Mouse (Mus musculus): ENCODE measurements around the gene Kazn. TPM values are rescaled to one million over a fixed set of nuclear protein-coding genes. Genes with fewer than 3 reads are reported as not detected.

The Kazn gene
- polyA plus RNA-seq, 1 experiment, result 17.0 TPM

- 94% methylated on average over 2 of the region's 2 CpGs for WGBS
- no peak for TF ChIP-seq POLR2A (IDR thresholded peaks at IDR 0.05; ENCODE audit: control insufficient read depth, extremely low read depth, insufficient read depth, low read length, poor library complexity)
- TF ChIP-seq CTCF (IDR thresholded peaks at IDR 0.05; ENCODE audit: borderline replicate concordance, control insufficient read depth, extremely low read depth, insufficient read depth, low read length, poor library complexity), result no peak
- Histone ChIP-seq H3K27me3 (ENCODE audit: control insufficient read depth, insufficient read depth, low read length) (no peaks in the 10 kb centered on the region), H3K4me3 (ENCODE audit: control insufficient read depth, insufficient read depth, low read length) (no peak overlapping the region), H3K4me1 (replicated peaks; ENCODE audit: control insufficient read depth, insufficient read depth, low read length) (no peaks in the 10 kb centered on the region), H3K36me3 (ENCODE audit: control insufficient read depth, insufficient read depth, low read length) (no peaks in the 10 kb centered on the region), H3K27ac (ENCODE audit: control insufficient read depth, insufficient read depth, low read length) (no peak overlapping the region)
- no peak for DNase-seq
Observed at GRCm38 (mm10) chr4:142188501-142188900, 50.7 kb downstream of the Kazn start.

GRCm38 (mm10) chr4:142186155-142186554 lies 53.0 kb downstream of the Kazn start:
- TF ChIP-seq CTCF (IDR thresholded peaks at IDR 0.05; ENCODE audit: borderline replicate concordance, control insufficient read depth, extremely low read depth, insufficient read depth, low read length, poor library complexity), result no peak
- TF ChIP-seq POLR2A (IDR thresholded peaks at IDR 0.05; ENCODE audit: control insufficient read depth, extremely low read depth, insufficient read depth, low read length, poor library complexity), result no peak
- no peaks in the 10 kb centered on the region for H3K27me3 ChIP-seq (ENCODE audit: control insufficient read depth, insufficient read depth, low read length)
- 96% methylated on average over 3 of the region's 3 CpGs for WGBS

GRCm38 (mm10) chr4:142185533-142185900 lies 53.7 kb downstream of the Kazn start:
- no peak for DNase-seq
- H3K4me3 ChIP-seq (ENCODE audit: control insufficient read depth, insufficient read depth, low read length), result no peak overlapping the region
- no peaks in the 10 kb centered on the region for H3K36me3 ChIP-seq (ENCODE audit: control insufficient read depth, insufficient read depth, low read length)
- H3K27ac ChIP-seq (ENCODE audit: control insufficient read depth, insufficient read depth, low read length), result no peak overlapping the region; the same call in 1 of the 2 replicates
- no peaks in the 10 kb centered on the region for H3K4me1 ChIP-seq (replicated peaks; ENCODE audit: control insufficient read depth, insufficient read depth, low read length)
- 93% methylated on average over 9 of the region's 9 CpGs for WGBS
- H3K27me3 ChIP-seq (ENCODE audit: control insufficient read depth, insufficient read depth, low read length), result no peaks in the 10 kb centered on the region
- TF ChIP-seq CTCF (IDR thresholded peaks at IDR 0.05; ENCODE audit: borderline replicate concordance, control insufficient read depth, extremely low read depth, insufficient read depth, low read length, poor library complexity), result no peak
- no peak for TF ChIP-seq POLR2A (IDR thresholded peaks at IDR 0.05; ENCODE audit: control insufficient read depth, extremely low read depth, insufficient read depth, low read length, poor library complexity)

More at GRCm38 (mm10) chr4:142186155-142186554, 53.0 kb downstream of the Kazn start:
- DNase-seq, result no peak
- no peaks in the 10 kb centered on the region for H3K36me3 ChIP-seq (ENCODE audit: control insufficient read depth, insufficient read depth, low read length)
- H3K4me1 ChIP-seq (replicated peaks; ENCODE audit: control insufficient read depth, insufficient read depth, low read length), result no peaks in the 10 kb centered on the region
- H3K27ac ChIP-seq (ENCODE audit: control insufficient read depth, insufficient read depth, low read length), result no peak overlapping the region
- H3K4me3 ChIP-seq (ENCODE audit: control insufficient read depth, insufficient read depth, low read length), result no peak overlapping the region

GRCm38 (mm10) chr4:142184852-142185532 lies 54.2 kb downstream of the Kazn start:
- 96% methylated on average over 13 of the region's 13 CpGs for WGBS
- no peaks in the 10 kb centered on the region for H3K4me1 ChIP-seq (replicated peaks; ENCODE audit: control insufficient read depth, insufficient read depth, low read length)
- TF ChIP-seq POLR2A (IDR thresholded peaks at IDR 0.05; ENCODE audit: control insufficient read depth, extremely low read depth, insufficient read depth, low read length, poor library complexity) (no peak), CTCF (IDR thresholded peaks at IDR 0.05; ENCODE audit: borderline replicate concordance, control insufficient read depth, extremely low read depth, insufficient read depth, low read length, poor library complexity) (no peak)
- no peak for DNase-seq
- no peaks in the 10 kb centered on the region for H3K27me3 ChIP-seq (ENCODE audit: control insufficient read depth, insufficient read depth, low read length)
- H3K4me3 ChIP-seq (ENCODE audit: control insufficient read depth, insufficient read depth, low read length), result no peak overlapping the region
- no peaks in the 10 kb centered on the region for H3K36me3 ChIP-seq (ENCODE audit: control insufficient read depth, insufficient read depth, low read length)
- H3K27ac ChIP-seq (ENCODE audit: control insufficient read depth, insufficient read depth, low read length), result no peak overlapping the region

GRCm38 (mm10) chr4:142183591-142183990 lies 55.6 kb downstream of the Kazn start:
- H3K4me3 ChIP-seq (ENCODE audit: control insufficient read depth, insufficient read depth, low read length), result no peak overlapping the region
- no peaks in the 10 kb centered on the region for H3K36me3 ChIP-seq (ENCODE audit: control insufficient read depth, insufficient read depth, low read length)
- WGBS, result 85% methylated on average over 1 of the region's 1 CpGs
- H3K27ac ChIP-seq (ENCODE audit: control insufficient read depth, insufficient read depth, low read length), result no peak overlapping the region
- no peaks in the 10 kb centered on the region for H3K27me3 ChIP-seq (ENCODE audit: control insufficient read depth, insufficient read depth, low read length)
- DNase-seq, result no peak
- H3K4me1 ChIP-seq (replicated peaks; ENCODE audit: control insufficient read depth, insufficient read depth, low read length), result no peaks in the 10 kb centered on the region
- TF ChIP-seq CTCF (IDR thresholded peaks at IDR 0.05; ENCODE audit: borderline replicate concordance, control insufficient read depth, extremely low read depth, insufficient read depth, low read length, poor library complexity), result no peak
- TF ChIP-seq POLR2A (IDR thresholded peaks at IDR 0.05; ENCODE audit: control insufficient read depth, extremely low read depth, insufficient read depth, low read length, poor library complexity), result no peak

- Histone ChIP-seq H3K27me3 (ENCODE audit: control insufficient read depth, insufficient read depth, low read length) (no peaks in the 10 kb centered on the region), H3K36me3 (ENCODE audit: control insufficient read depth, insufficient read depth, low read length) (no peaks in the 10 kb centered on the region), H3K4me1 (replicated peaks; ENCODE audit: control insufficient read depth, insufficient read depth, low read length) (no peaks in the 10 kb centered on the region), H3K4me3 (ENCODE audit: control insufficient read depth, insufficient read depth, low read length) (no peak overlapping the region), H3K27ac (ENCODE audit: control insufficient read depth, insufficient read depth, low read length) (no peak overlapping the region)
- no peak for DNase-seq
- TF ChIP-seq CTCF (IDR thresholded peaks at IDR 0.05; ENCODE audit: borderline replicate concordance, control insufficient read depth, extremely low read depth, insufficient read depth, low read length, poor library complexity) (no peak), POLR2A (IDR thresholded peaks at IDR 0.05; ENCODE audit: control insufficient read depth, extremely low read depth, insufficient read depth, low read length, poor library complexity) (no peak)
- WGBS, result 83% methylated on average over 3 of the region's 3 CpGs
Observed at GRCm38 (mm10) chr4:142183015-142183414, 56.2 kb downstream of the Kazn start.
